Mouse (Mus musculus): ENCODE measurements around the gene 2700097O09Rik.
"Not testable (repeated sequence)": the region's sequence is repeated elsewhere in the genome, so short reads cannot be mapped to it uniquely, and the experiment has no call there.

Gene 2700097O09Rik

GRCm38 (mm10) chr12:55027088-55027487 is 52.8 kb downstream of the 2700097O09Rik start:
- no peak for DNase-seq

- no peak for DNase-seq
Measured at GRCm38 (mm10) chr12:55023284-55023683, 56.6 kb downstream of the 2700097O09Rik start.

- no peak for DNase-seq
Measured at GRCm38 (mm10) chr12:55019421-55019877, 60.5 kb downstream of the 2700097O09Rik start.

GRCm38 (mm10) chr12:55017119-55017721 is 62.7 kb downstream of the 2700097O09Rik start:
- no peak for DNase-seq

GRCm38 (mm10) chr12:55016339-55017118 is 63.4 kb downstream of the 2700097O09Rik start:
- DNase-seq: no peak

- no peak for DNase-seq
Measured at GRCm38 (mm10) chr12:55015428-55015827, 64.5 kb downstream of the 2700097O09Rik start.

- no peak for DNase-seq
Measured at GRCm38 (mm10) chr12:55013626-55014398, 66.1 kb downstream of the 2700097O09Rik start, which contains the start of gene Baz1a. TSS of gene Baz1a (minus strand) at chr12:55014348.

- no peak for DNase-seq
Measured at GRCm38 (mm10) chr12:55013031-55013430, 66.9 kb downstream of the 2700097O09Rik start.

GRCm38 (mm10) chr12:55007361-55008008 is 72.4 kb downstream of the 2700097O09Rik start:
- DNase-seq: no peak

GRCm38 (mm10) chr12:55006071-55006470 is 73.8 kb downstream of the 2700097O09Rik start:
- no peak for DNase-seq

GRCm38 (mm10) chr12:55004396-55004795 is 75.5 kb downstream of the 2700097O09Rik start:
- DNase-seq: no peak

- DNase-seq: no peak
Measured at GRCm38 (mm10) chr12:55003843-55004242, 76.1 kb downstream of the 2700097O09Rik start.

GRCm38 (mm10) chr12:55002532-55002931 is 77.4 kb downstream of the 2700097O09Rik start:
- not testable (repeated sequence) for DNase-seq

GRCm38 (mm10) chr12:54999016-54999690 is 80.8 kb downstream of the 2700097O09Rik start:
- DNase-seq: no peak

- DNase-seq: no peak
Measured at GRCm38 (mm10) chr12:54998411-54998810, 81.5 kb downstream of the 2700097O09Rik start.

- no peak for DNase-seq
Measured at GRCm38 (mm10) chr12:54996979-54997474, 82.9 kb downstream of the 2700097O09Rik start.

- no peak for DNase-seq
Measured at GRCm38 (mm10) chr12:54995965-54996364, 83.9 kb downstream of the 2700097O09Rik start.
